Mouse (Mus musculus): ENCODE results near the gene Parn. TPM values are rescaled to one million over a fixed set of nuclear protein-coding genes. Genes with fewer than 3 reads are reported as not detected.
"Not testable (repeated sequence)": the region's sequence is repeated elsewhere in the genome, so short reads cannot be mapped to it uniquely, and the experiment has no call there.

Gene Parn
- polyA plus RNA-seq, 1 experiment from 2014 or later, result 37.3 TPM

DNA sequence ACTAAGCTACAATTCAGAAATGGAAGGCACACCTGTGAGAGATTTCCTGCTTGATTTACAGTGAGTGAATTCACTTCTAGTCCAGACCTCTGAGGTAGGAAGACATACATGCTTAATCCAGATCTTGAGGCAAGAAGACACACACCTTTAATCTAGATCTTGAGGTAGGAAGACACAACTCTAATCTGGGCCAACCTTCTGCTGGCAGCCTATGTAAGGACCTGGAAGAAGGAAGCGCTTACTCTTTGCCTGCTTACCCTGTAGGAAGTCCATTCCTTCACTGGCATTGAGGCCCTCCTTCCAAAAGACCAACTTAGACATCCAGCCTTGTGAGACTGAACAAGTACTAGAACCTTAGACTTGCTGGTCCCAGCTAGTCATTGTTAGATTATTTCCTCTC, 1.3 kb upstream of the Parn start:
- Histone ChIP-seq H3K4me2 (no peak overlapping the region), H3K36me3 (peaks cover 11% of the 10 kb centered on the region), H3K9ac (no peak overlapping the region), H3K9me3 (no peaks in the 10 kb centered on the region), H3K27ac (no peak overlapping the region), H3K27me3 (no peaks in the 10 kb centered on the region), H3K4me1 (replicated peaks) (peaks cover 30% of the 10 kb centered on the region), H3K4me3 (no peak overlapping the region)
- 97% methylated on average over 1 of the region's 1 CpGs for WGBS
- ATAC-seq (ENCODE audit: low FRiP score), result no peak

GRCm38 (mm10) chr16:13668402-13669108, 585 bp upstream of the Parn start:
- Histone ChIP-seq H3K36me3 (peaks cover 12% of the 10 kb centered on the region), H3K27ac (peak overlapping the region; percentile 81), H3K4me3 (peak overlapping the region; percentile 75), H3K4me2 (peak overlapping the region; percentile 78), H3K9ac (peak overlapping the region; percentile 85; the same call in 1 of the 2 replicates), H3K9me3 (no peaks in the 10 kb centered on the region), H3K4me1 (replicated peaks) (peaks cover 30% of the 10 kb centered on the region), H3K27me3 (no peaks in the 10 kb centered on the region)
- ATAC-seq (ENCODE audit: low FRiP score), result no peak
- WGBS, result 81% methylated on average over 10 of the region's 10 CpGs

DNA sequence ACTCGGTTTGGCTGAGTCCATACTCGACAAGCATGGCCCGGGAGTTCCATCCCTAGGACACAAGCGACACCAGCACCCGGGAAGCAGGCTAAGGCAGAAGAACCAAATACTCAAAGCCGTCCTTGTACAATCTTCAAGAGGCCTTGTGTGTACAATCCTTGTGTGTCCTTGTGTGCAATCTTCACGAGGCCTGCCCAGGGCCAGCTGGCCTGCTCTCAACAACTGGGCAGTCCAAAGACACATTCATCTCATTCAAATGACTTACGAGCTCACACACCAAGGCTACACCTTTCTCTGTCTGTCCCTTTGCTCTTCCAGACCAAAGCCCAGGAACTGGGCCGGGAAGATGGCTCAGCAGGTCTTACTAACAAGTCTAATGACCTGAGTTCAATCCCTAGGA, 7.2 kb downstream of the Parn start:
- no peak overlapping the region for H3K9ac ChIP-seq
- no peaks in the 10 kb centered on the region for H3K27me3 ChIP-seq
- H3K9me3 ChIP-seq, result no peaks in the 10 kb centered on the region
- H3K4me1 ChIP-seq (replicated peaks), result no peaks in the 10 kb centered on the region
- peaks cover 67% of the 10 kb centered on the region for H3K36me3 ChIP-seq
- H3K27ac ChIP-seq, result no peak overlapping the region
- WGBS, result 94% methylated on average over 9 of the region's 9 CpGs
- ATAC-seq (ENCODE audit: low FRiP score), result no peak
- H3K4me3 ChIP-seq, result no peak overlapping the region
- no peak overlapping the region for H3K4me2 ChIP-seq

DNA sequence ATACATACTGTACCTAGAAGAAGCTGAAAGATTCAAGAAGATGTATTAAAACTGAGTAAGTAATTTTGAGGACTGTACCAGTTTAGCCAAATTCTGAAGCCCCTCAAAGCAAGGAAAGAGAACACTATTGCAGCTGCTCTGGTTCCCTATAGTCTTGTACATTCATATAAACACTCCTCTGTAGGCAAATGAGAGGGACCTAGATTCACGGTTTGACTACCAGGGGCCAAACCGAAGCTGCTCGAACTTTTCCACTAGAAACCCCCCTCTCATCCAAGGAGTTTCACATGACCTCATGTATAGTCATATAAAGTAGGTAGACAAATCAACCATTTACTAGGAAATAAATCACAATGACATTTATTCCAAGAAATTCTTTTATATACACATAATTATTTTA, 9.1 kb downstream of the Parn start:
- Histone ChIP-seq H3K9ac (no peak overlapping the region), H3K4me2 (no peak overlapping the region), H3K27ac (no peak overlapping the region), H3K27me3 (no peaks in the 10 kb centered on the region), H3K4me1 (replicated peaks) (no peaks in the 10 kb centered on the region), H3K9me3 (no peaks in the 10 kb centered on the region), H3K36me3 (peaks cover 73% of the 10 kb centered on the region), H3K4me3 (no peak overlapping the region)
- WGBS, result 94% methylated on average over 3 of the region's 3 CpGs
- ATAC-seq (ENCODE audit: low FRiP score), result no peak

DNA sequence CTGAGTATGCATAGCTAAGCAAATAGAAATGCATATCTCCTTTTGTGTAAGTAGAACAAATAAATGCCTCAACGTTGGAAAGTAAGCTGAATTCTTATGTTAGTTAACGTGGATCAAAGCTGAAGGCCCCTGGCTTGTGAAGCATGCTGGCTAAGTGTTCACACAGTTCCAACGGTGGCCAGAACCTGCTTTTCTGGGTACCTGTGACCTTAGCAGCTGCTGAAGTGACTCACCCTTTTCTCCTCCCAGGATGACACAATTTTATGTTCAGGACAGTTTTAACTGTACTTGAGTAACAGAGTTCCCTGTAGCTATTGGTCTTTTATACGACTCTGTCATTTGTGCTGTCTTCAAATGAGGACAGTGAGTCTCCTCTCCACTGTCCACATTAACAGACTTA, 22.0 kb downstream of the Parn start:
- no peaks in the 10 kb centered on the region for H3K9me3 ChIP-seq
- H3K36me3 ChIP-seq, result peaks cover 54% of the 10 kb centered on the region
- 95% methylated on average over 4 of the region's 4 CpGs for WGBS
- H3K27ac ChIP-seq, result no peak overlapping the region
- H3K4me1 ChIP-seq (replicated peaks), result no peaks in the 10 kb centered on the region
- no peak for ATAC-seq (ENCODE audit: low FRiP score)
- no peaks in the 10 kb centered on the region for H3K27me3 ChIP-seq
- no peak overlapping the region for H3K9ac ChIP-seq
- H3K4me2 ChIP-seq, result no peak overlapping the region
- no peak overlapping the region for H3K4me3 ChIP-seq

DNA sequence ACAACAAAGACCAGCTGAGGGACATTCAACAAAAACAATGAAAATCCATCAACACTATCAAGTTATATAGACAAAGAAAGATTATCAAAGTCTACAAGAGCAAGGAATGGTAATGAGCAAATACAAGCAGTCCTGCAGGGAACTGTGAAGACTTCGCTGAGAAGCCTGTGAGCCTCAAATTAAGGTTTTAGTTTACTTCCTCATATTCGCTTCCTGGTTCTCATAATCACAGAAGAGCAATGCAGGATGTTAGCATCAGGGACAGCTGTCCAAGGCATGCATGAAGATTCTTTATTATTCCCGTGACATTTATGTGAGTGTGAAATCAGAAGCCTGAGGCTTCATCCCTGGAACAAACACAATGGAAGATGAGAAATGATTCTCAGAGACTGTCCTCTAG, 23.5 kb downstream of the Parn start:
- H3K36me3 ChIP-seq, result peaks cover 40% of the 10 kb centered on the region
- no peak overlapping the region for H3K4me3 ChIP-seq
- H3K4me2 ChIP-seq, result no peak overlapping the region
- no peaks in the 10 kb centered on the region for H3K4me1 ChIP-seq (replicated peaks)
- no peaks in the 10 kb centered on the region for H3K9me3 ChIP-seq
- H3K9ac ChIP-seq, result no peak overlapping the region
- H3K27me3 ChIP-seq, result no peaks in the 10 kb centered on the region
- no peak for ATAC-seq (ENCODE audit: low FRiP score)
- WGBS, result 93% methylated on average over 3 of the region's 3 CpGs
- H3K27ac ChIP-seq, result no peak overlapping the region

- 78% methylated on average over 7 of the region's 7 CpGs for WGBS
- Histone ChIP-seq H3K4me2 (no peak overlapping the region), H3K4me3 (no peak overlapping the region), H3K9me3 (no peaks in the 10 kb centered on the region), H3K9ac (no peak overlapping the region), H3K36me3 (peaks cover 32% of the 10 kb centered on the region), H3K27ac (no peak overlapping the region), H3K4me1 (replicated peaks) (no peaks in the 10 kb centered on the region), H3K27me3 (no peaks in the 10 kb centered on the region)
- ATAC-seq (ENCODE audit: low FRiP score), result no peak
These were observed 27.9 kb downstream of the Parn start for GRCm38 (mm10) chr16:13640064-13640463.

DNA sequence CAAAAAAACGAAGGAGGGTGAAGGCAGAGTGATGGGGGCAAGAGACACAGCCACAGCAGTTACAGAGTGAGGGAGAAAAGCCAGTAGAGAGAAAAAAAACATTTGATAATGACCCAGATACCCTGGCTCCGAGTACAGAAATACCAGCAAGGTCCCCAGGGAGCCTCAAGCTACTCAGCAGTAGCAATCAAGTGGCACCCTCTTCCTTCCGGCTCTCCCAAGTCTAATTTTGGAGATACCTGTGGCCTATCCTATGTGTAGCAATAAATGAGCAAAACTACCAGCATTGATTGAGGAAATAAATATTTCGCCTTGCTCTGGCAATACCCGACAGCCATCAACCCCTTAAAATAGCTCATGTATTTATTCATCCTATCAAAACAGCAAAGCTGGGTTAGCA, 28.5 kb downstream of the Parn start:
- H3K4me3 ChIP-seq, result no peak overlapping the region
- ATAC-seq (ENCODE audit: low FRiP score), result no peak
- H3K27me3 ChIP-seq, result no peaks in the 10 kb centered on the region
- H3K36me3 ChIP-seq, result peaks cover 33% of the 10 kb centered on the region
- no peak overlapping the region for H3K4me2 ChIP-seq
- no peaks in the 10 kb centered on the region for H3K9me3 ChIP-seq
- H3K27ac ChIP-seq, result no peak overlapping the region
- 85% methylated on average over 5 of the region's 5 CpGs for WGBS
- H3K9ac ChIP-seq, result no peak overlapping the region
- H3K4me1 ChIP-seq (replicated peaks), result no peaks in the 10 kb centered on the region

DNA sequence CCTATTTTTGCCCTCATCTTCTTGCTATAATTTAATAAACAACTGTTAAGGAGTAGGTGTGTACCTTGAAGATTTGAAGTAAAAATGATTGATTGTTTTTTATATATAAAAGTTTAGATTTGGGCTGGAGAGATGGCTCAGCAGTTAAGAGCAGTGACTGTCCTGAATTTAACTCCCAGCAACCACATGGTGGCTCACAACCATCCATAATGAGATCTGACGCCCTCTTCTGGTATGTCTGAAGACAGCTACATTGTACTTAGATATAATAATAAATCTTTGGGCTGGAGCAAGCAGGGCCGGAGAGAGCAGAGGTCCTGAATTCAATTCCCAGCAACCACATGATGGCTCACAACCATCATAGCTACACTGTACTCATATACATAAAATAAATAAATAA, 29.8 kb downstream of the Parn start:
- H3K4me2 ChIP-seq; H3K4me1 ChIP-seq (replicated peaks); H3K4me3 ChIP-seq; ATAC-seq (ENCODE audit: low FRiP score); H3K9me3 ChIP-seq; H3K9ac ChIP-seq; H3K27me3 ChIP-seq; H3K27ac ChIP-seq: not testable (repeated sequence)
- 29% methylated on average over 2 of the region's 2 CpGs for WGBS
- peaks cover 34% of the 10 kb centered on the region for H3K36me3 ChIP-seq

DNA sequence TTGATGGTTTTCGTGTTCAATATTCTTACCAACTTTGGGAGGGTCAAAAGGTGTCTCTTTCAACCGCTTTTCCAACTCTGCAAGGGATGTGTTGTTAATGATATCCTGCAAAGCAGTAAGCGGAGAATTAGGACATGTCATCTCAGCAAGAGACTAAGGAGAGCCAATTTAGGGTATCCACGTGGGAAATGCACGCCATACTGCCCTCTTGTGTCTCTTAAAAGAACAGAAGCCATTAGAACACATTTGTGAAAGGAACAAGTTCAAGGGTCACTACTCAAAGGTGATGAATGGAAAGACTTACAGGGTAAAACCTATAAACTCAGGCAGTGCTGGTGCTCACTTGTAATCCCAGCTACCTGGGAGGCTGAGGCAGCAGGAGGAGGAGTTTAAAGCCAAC, 39.6 kb downstream of the Parn start:
- H3K27ac ChIP-seq, result no peak overlapping the region
- H3K4me3 ChIP-seq, result no peak overlapping the region
- H3K9me3 ChIP-seq, result no peaks in the 10 kb centered on the region
- ATAC-seq (ENCODE audit: low FRiP score), result no peak
- H3K27me3 ChIP-seq, result no peaks in the 10 kb centered on the region
- no peak overlapping the region for H3K9ac ChIP-seq
- H3K4me2 ChIP-seq, result no peak overlapping the region
- peaks cover 62% of the 10 kb centered on the region for H3K36me3 ChIP-seq
- 47% methylated on average over 5 of the region's 5 CpGs for WGBS
- H3K4me1 ChIP-seq (replicated peaks), result no peaks in the 10 kb centered on the region

DNA sequence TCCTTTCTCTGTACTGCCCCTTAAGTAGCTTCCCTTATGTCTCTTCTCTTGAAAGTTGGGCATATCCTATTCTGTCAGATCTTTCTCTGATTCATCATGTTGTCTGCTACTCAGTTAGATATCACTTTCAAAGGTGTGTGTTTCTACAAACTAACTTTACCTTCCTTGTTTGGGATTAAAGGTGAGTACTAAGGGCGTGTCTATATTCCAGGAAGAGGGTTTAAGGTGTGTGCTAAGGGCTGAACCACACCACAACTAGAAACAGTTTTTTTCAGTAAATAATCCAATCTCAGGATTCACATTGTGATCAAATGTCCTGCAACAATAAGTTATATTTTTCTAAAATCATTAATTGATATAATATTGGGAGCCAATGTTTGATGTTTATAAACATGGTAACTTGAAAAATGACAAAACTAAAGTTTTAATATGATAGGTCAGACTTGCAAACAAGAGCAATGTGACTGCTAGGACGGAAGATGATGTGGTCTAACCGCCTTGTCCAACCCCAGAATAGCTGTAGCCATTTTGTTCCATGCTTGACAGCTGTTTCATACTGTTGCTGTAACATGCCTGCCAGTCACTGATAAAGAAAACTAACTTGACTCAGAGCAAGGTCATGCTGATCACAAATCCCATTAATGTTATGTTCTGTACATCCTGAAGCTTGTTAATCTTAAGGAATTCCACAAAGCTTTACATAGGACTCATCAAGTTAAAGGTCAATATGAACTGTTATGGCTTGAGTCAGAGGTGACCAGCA, 46.0 kb downstream of the Parn start:
- Histone ChIP-seq H3K27me3 (no peaks in the 10 kb centered on the region), H3K4me1 (replicated peaks) (no peaks in the 10 kb centered on the region), H3K4me3 (no peak overlapping the region), H3K9ac (no peak overlapping the region), H3K36me3 (peaks cover 39% of the 10 kb centered on the region), H3K27ac (no peak overlapping the region), H3K4me2 (no peak overlapping the region), H3K9me3 (no peaks in the 10 kb centered on the region)
- ATAC-seq (ENCODE audit: low FRiP score), result no peak
- 95% methylated on average over 3 of the region's 3 CpGs for WGBS

GRCm38 (mm10) chr16:13620194-13620593, 47.8 kb downstream of the Parn start:
- H3K27ac ChIP-seq, result no peak overlapping the region
- no peaks in the 10 kb centered on the region for H3K27me3 ChIP-seq
- no peaks in the 10 kb centered on the region for H3K9me3 ChIP-seq
- no peak overlapping the region for H3K9ac ChIP-seq
- H3K36me3 ChIP-seq, result peaks cover 30% of the 10 kb centered on the region
- H3K4me1 ChIP-seq (replicated peaks), result no peaks in the 10 kb centered on the region
- H3K4me3 ChIP-seq, result no peak overlapping the region
- ATAC-seq (ENCODE audit: low FRiP score), result no peak
- no peak overlapping the region for H3K4me2 ChIP-seq
- WGBS, result 99% methylated on average over 3 of the region's 3 CpGs

- H3K4me2 ChIP-seq, result no peak overlapping the region
- peaks cover 13% of the 10 kb centered on the region for H3K36me3 ChIP-seq
- no peaks in the 10 kb centered on the region for H3K4me1 ChIP-seq (replicated peaks)
- no peaks in the 10 kb centered on the region for H3K9me3 ChIP-seq
- H3K4me3 ChIP-seq, result no peak overlapping the region
- no peak overlapping the region for H3K9ac ChIP-seq
- WGBS, result 76% methylated on average over 5 of the region's 5 CpGs
- ATAC-seq (ENCODE audit: low FRiP score), result no peak
- peak overlapping the region; percentile 66; the same call in 1 of the 2 replicates for H3K27ac ChIP-seq
- no peaks in the 10 kb centered on the region for H3K27me3 ChIP-seq
These were observed 52.7 kb downstream of the Parn start for GRCm38 (mm10) chr16:13615276-13615675.

All from hindbrain, embryonic 13.5 days (tissue).